Mouse (Mus musculus) embryonic fibroblast, embryonic 13.5 days (primary cell): ENCODE results near the gene Alpk1.

ENCODE experiments used
- CTCF ChIP-seq: IDR thresholded peaks from 2 replicates; pipeline ENCODE4 v1.5.1; 2011; ENCODE audit warnings: mild to moderate bottlenecking, control low read depth, low read length, moderate library complexity, borderline replicate concordance; ENCODE audit not compliant: insufficient read depth
- POLR2A ChIP-seq: IDR thresholded peaks from 2 replicates; pipeline ENCODE4 v1.6.1; 2011; ENCODE audit warnings: low read depth, mild to moderate bottlenecking, control low read depth, low read length, moderate library complexity

GRCm38 (mm10) chr3:127795762-127796161 lies 15.4 kb upstream of the Alpk1 start:
- no peak for TF ChIP-seq CTCF
- TF ChIP-seq POLR2A = no peak
